Mouse (Mus musculus): ENCODE data around the gene Gmpr. TPM values are rescaled to one million over a fixed set of nuclear protein-coding genes. Genes with fewer than 3 reads are reported as not detected.

Gene Gmpr
- polyA plus RNA-seq, 1 experiment, result 10.9 TPM

- 44% methylated on average over 6 of the region's 6 CpGs for WGBS
- no peak overlapping the region for H3K4me3 ChIP-seq (replicated peaks; ENCODE audit: control insufficient read depth, low read depth, low read length)
Measured at GRCm38 (mm10) chr13:45511706-45512435, 4.6 kb downstream of the Gmpr start.

GRCm38 (mm10) chr13:45512531-45512930 is 5.3 kb downstream of the Gmpr start:
- TF ChIP-seq CTCF (IDR thresholded peaks at IDR 0.05; ENCODE audit: control insufficient read depth, insufficient read depth, low read length) (no peak), POLR2A (IDR thresholded peaks at IDR 0.05; ENCODE audit: borderline replicate concordance, control insufficient read depth, low read depth, low read length) (no peak)
- H3K4me1 ChIP-seq (ENCODE audit: control insufficient read depth, insufficient read depth, low read length), result peaks cover 5% of the 10 kb centered on the region; the same call in 1 of the 2 replicates
- no peak overlapping the region for H3K4me3 ChIP-seq (replicated peaks; ENCODE audit: control insufficient read depth, low read depth, low read length)
- WGBS, result 40% methylated on average over 8 of the region's 8 CpGs
- no peak overlapping the region for H3K27ac ChIP-seq (ENCODE audit: control insufficient read depth, insufficient read depth, low read depth, low read length, poor library complexity)

More at GRCm38 (mm10) chr13:45511706-45512435, 4.6 kb downstream of the Gmpr start:
- no peak for TF ChIP-seq CTCF (IDR thresholded peaks at IDR 0.05; ENCODE audit: control insufficient read depth, insufficient read depth, low read length)
- TF ChIP-seq POLR2A (IDR thresholded peaks at IDR 0.05; ENCODE audit: borderline replicate concordance, control insufficient read depth, low read depth, low read length), result no peak
- Histone ChIP-seq H3K4me1 (ENCODE audit: control insufficient read depth, insufficient read depth, low read length) (peaks cover 5% of the 10 kb centered on the region; the same call in 1 of the 2 replicates), H3K27ac (ENCODE audit: control insufficient read depth, insufficient read depth, low read depth, low read length, poor library complexity) (no peak overlapping the region)

GRCm38 (mm10) chr13:45513009-45513984 is 6.1 kb downstream of the Gmpr start:
- TF ChIP-seq POLR2A (IDR thresholded peaks at IDR 0.05; ENCODE audit: borderline replicate concordance, control insufficient read depth, low read depth, low read length) (no peak), CTCF (IDR thresholded peaks at IDR 0.05; ENCODE audit: control insufficient read depth, insufficient read depth, low read length) (no peak)
- no peak overlapping the region for H3K27ac ChIP-seq (ENCODE audit: control insufficient read depth, insufficient read depth, low read depth, low read length, poor library complexity)
- WGBS, result 42% methylated on average over 12 of the region's 12 CpGs
- H3K4me3 ChIP-seq (replicated peaks; ENCODE audit: control insufficient read depth, low read depth, low read length), result no peak overlapping the region
- peaks cover 5% of the 10 kb centered on the region; the same call in 1 of the 2 replicates for H3K4me1 ChIP-seq (ENCODE audit: control insufficient read depth, insufficient read depth, low read length)

- TF ChIP-seq POLR2A (IDR thresholded peaks at IDR 0.05; ENCODE audit: borderline replicate concordance, control insufficient read depth, low read depth, low read length) (no peak), CTCF (IDR thresholded peaks at IDR 0.05; ENCODE audit: control insufficient read depth, insufficient read depth, low read length) (no peak)
- Histone ChIP-seq H3K27ac (ENCODE audit: control insufficient read depth, insufficient read depth, low read depth, low read length, poor library complexity) (no peak overlapping the region), H3K4me1 (ENCODE audit: control insufficient read depth, insufficient read depth, low read length) (peaks cover 5% of the 10 kb centered on the region; the same call in 1 of the 2 replicates), H3K4me3 (replicated peaks; ENCODE audit: control insufficient read depth, low read depth, low read length) (no peak overlapping the region)
- 24% methylated on average over 5 of the region's 5 CpGs for WGBS
Measured at GRCm38 (mm10) chr13:45514115-45514514, 6.9 kb downstream of the Gmpr start.

GRCm38 (mm10) chr13:45514832-45515422 is 7.7 kb downstream of the Gmpr start:
- Histone ChIP-seq H3K27ac (ENCODE audit: control insufficient read depth, insufficient read depth, low read depth, low read length, poor library complexity) (no peak overlapping the region), H3K4me1 (ENCODE audit: control insufficient read depth, insufficient read depth, low read length) (peaks cover 5% of the 10 kb centered on the region; the same call in 1 of the 2 replicates)

GRCm38 (mm10) chr13:45516501-45517393 is 9.5 kb downstream of the Gmpr start:
- Histone ChIP-seq H3K4me1 (ENCODE audit: control insufficient read depth, insufficient read depth, low read length) (peaks cover 5% of the 10 kb centered on the region; the same call in 1 of the 2 replicates), H3K4me3 (replicated peaks; ENCODE audit: control insufficient read depth, low read depth, low read length) (no peak overlapping the region), H3K27ac (ENCODE audit: control insufficient read depth, insufficient read depth, low read depth, low read length, poor library complexity) (no peak overlapping the region)
- 55% methylated on average over 24 of the region's 24 CpGs for WGBS
- TF ChIP-seq POLR2A (IDR thresholded peaks at IDR 0.05; ENCODE audit: borderline replicate concordance, control insufficient read depth, low read depth, low read length) (no peak), CTCF (IDR thresholded peaks at IDR 0.05; ENCODE audit: control insufficient read depth, insufficient read depth, low read length) (no peak)

More at GRCm38 (mm10) chr13:45514832-45515422, 7.7 kb downstream of the Gmpr start:
- no peak overlapping the region for H3K4me3 ChIP-seq (replicated peaks; ENCODE audit: control insufficient read depth, low read depth, low read length)
- WGBS, result 34% methylated on average over 8 of the region's 8 CpGs
- TF ChIP-seq POLR2A (IDR thresholded peaks at IDR 0.05; ENCODE audit: borderline replicate concordance, control insufficient read depth, low read depth, low read length), result no peak
- TF ChIP-seq CTCF (IDR thresholded peaks at IDR 0.05; ENCODE audit: control insufficient read depth, insufficient read depth, low read length), result no peak

GRCm38 (mm10) chr13:45524305-45524704 is 17.1 kb downstream of the Gmpr start:
- H3K4me3 ChIP-seq (replicated peaks; ENCODE audit: control insufficient read depth, low read depth, low read length), result no peak overlapping the region
- no peaks in the 10 kb centered on the region for H3K4me1 ChIP-seq (ENCODE audit: control insufficient read depth, insufficient read depth, low read length)
- H3K27ac ChIP-seq (ENCODE audit: control insufficient read depth, insufficient read depth, low read depth, low read length, poor library complexity), result no peak overlapping the region
- WGBS, result 82% methylated on average over 3 of the region's 3 CpGs
- no peak for TF ChIP-seq CTCF (IDR thresholded peaks at IDR 0.05; ENCODE audit: control insufficient read depth, insufficient read depth, low read length)
- no peak for TF ChIP-seq POLR2A (IDR thresholded peaks at IDR 0.05; ENCODE audit: borderline replicate concordance, control insufficient read depth, low read depth, low read length)
